Mouse (Mus musculus): Measurements from ENCODE around the gene Xbp1. TPM values are rescaled to one million over a fixed set of nuclear protein-coding genes. Genes with fewer than 3 reads are reported as not detected.
"Not testable (repeated sequence)": the region's sequence is repeated elsewhere in the genome, so short reads cannot be mapped to it uniquely, and the experiment has no call there.

Gene Xbp1
- polyA plus RNA-seq, 1 experiment from 2014 or later: 222 TPM

GRCm38 (mm10) chr11:5540331-5540730 is 19.9 kb downstream of the Xbp1 start:
- no peak overlapping the region for H3K9ac ChIP-seq (ENCODE audit: low read depth, low read length)
- H3K36me3 ChIP-seq (ENCODE audit: control insufficient read depth, insufficient read depth, low read length): 0 out of 2 replicates have a peak, but pooled peaks cover 4% of the 10 kb centered on the region
- peaks cover 19% of the 10 kb centered on the region for H3K4me1 ChIP-seq (ENCODE audit: control insufficient read depth, insufficient read depth, low read length)
- H3K27me3 ChIP-seq (replicated peaks; ENCODE audit: control insufficient read depth, insufficient read depth, low read length): no peaks in the 10 kb centered on the region
- H3K4me3 ChIP-seq (ENCODE audit: low read length): peak overlapping the region; percentile 97; the same call in 1 of the 2 replicates
- H3K27ac ChIP-seq (ENCODE audit: low read length): no peak overlapping the region
- 42% methylated on average over 4 of the region's 4 CpGs for WGBS
- H3K4me2 ChIP-seq (ENCODE audit: low read depth, low read length): peak overlapping the region; percentile 61
- H3K9me3 ChIP-seq (ENCODE audit: control insufficient read depth, low read length): no peaks in the 10 kb centered on the region
- ATAC-seq: no peak

- Histone ChIP-seq H3K9ac (ENCODE audit: low read depth, low read length) (peak overlapping the region; percentile 93), H3K4me1 (ENCODE audit: control insufficient read depth, insufficient read depth, low read length) (peaks cover 19% of the 10 kb centered on the region), H3K4me2 (ENCODE audit: low read depth, low read length) (peak overlapping the region; percentile 61), H3K27ac (ENCODE audit: low read length) (peak overlapping the region; percentile 77), H3K4me3 (ENCODE audit: low read length) (peak overlapping the region; percentile 97), H3K27me3 (replicated peaks; ENCODE audit: control insufficient read depth, insufficient read depth, low read length) (no peaks in the 10 kb centered on the region), H3K9me3 (ENCODE audit: control insufficient read depth, low read length) (no peaks in the 10 kb centered on the region), H3K36me3 (ENCODE audit: control insufficient read depth, insufficient read depth, low read length) (0 out of 2 replicates have a peak, but pooled peaks cover 1% of the 10 kb centered on the region)
- WGBS: under 1% methylated on average over 28 of the region's 28 CpGs
- ATAC-seq: no peak
Measured at GRCm38 (mm10) chr11:5541230-5541798, 20.9 kb downstream of the Xbp1 start.

GRCm38 (mm10) chr11:5541799-5542481 is 21.5 kb downstream of the Xbp1 start, which contains the start of gene Ccdc117:
TSS of gene Ccdc117 (minus strand) at chr11:5542187.
- ATAC-seq: peak; percentile 100
- Histone ChIP-seq H3K36me3 (ENCODE audit: control insufficient read depth, insufficient read depth, low read length) (no peaks in the 10 kb centered on the region), H3K9me3 (ENCODE audit: control insufficient read depth, low read length) (no peaks in the 10 kb centered on the region), H3K4me2 (ENCODE audit: low read depth, low read length) (peak within 1 kb of the TSS; percentile 61), H3K4me3 (ENCODE audit: low read length) (peak within 1 kb of the TSS; percentile 97), H3K4me1 (ENCODE audit: control insufficient read depth, insufficient read depth, low read length) (peaks cover 19% of the 10 kb centered on the region), H3K27me3 (replicated peaks; ENCODE audit: control insufficient read depth, insufficient read depth, low read length) (no peaks in the 10 kb centered on the region), H3K9ac (ENCODE audit: low read depth, low read length) (peak within 1 kb of the TSS; percentile 93), H3K27ac (ENCODE audit: low read length) (peak within 1 kb of the TSS; percentile 77)
- WGBS: under 1% methylated on average over 64 of the region's 65 CpGs

DNA sequence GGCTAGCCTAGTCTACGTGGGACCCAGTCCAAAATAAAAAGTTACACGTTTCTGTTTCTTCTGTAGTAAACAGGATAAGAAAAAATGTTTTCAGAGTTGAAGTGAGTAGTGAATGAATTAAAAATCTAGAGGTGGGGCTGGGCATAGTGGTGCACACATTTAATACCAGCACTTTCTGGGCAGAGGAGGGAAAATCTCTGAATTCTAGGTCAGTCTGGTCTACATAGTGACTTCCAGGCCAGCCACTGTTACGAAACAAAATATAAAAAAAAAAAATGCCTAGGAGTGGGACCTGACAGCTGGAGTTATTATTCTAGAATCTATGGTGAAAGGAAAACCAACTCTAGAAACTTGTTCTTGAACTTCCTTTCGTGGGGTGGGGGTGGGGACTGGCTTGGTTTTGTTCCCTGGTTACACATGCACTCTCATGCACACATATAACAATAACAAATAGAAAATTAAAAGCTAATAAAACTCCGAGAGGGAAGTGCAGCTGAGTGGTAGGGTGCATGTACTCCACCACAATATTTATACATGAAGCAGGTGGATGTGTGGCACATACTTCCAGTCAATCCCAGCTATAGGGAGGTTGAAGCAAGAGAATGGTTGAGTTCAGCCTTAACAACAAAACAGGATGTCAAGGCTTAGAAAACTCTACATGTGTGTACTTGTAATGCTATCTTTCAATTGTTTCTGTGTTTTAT is 22.2 kb downstream of the Xbp1 start:
- ATAC-seq: no peak

GRCm38 (mm10) chr11:5543281-5543680 is 22.8 kb downstream of the Xbp1 start:
- H3K4me2 ChIP-seq (ENCODE audit: low read depth, low read length): no peak overlapping the region
- H3K4me3 ChIP-seq (ENCODE audit: low read length): no peak overlapping the region
- ATAC-seq: no peak
- H3K27me3 ChIP-seq (replicated peaks; ENCODE audit: control insufficient read depth, insufficient read depth, low read length): no peaks in the 10 kb centered on the region
- WGBS: 84% methylated on average over 1 of the region's 1 CpGs
- H3K9me3 ChIP-seq (ENCODE audit: control insufficient read depth, low read length): no peaks in the 10 kb centered on the region
- H3K27ac ChIP-seq (ENCODE audit: low read length): no peak overlapping the region
- H3K9ac ChIP-seq (ENCODE audit: low read depth, low read length): no peak overlapping the region
- no peaks in the 10 kb centered on the region for H3K36me3 ChIP-seq (ENCODE audit: control insufficient read depth, insufficient read depth, low read length)
- H3K4me1 ChIP-seq (ENCODE audit: control insufficient read depth, insufficient read depth, low read length): peaks cover 19% of the 10 kb centered on the region

More for the DNA sequence above, 22.2 kb downstream of the Xbp1 start:
- H3K36me3 ChIP-seq (ENCODE audit: control insufficient read depth, insufficient read depth, low read length): no peaks in the 10 kb centered on the region
- H3K4me2 ChIP-seq (ENCODE audit: low read depth, low read length): peak overlapping the region; percentile 61
- peak overlapping the region; percentile 93; the same call in 1 of the 2 replicates for H3K9ac ChIP-seq (ENCODE audit: low read depth, low read length)
- H3K4me1 ChIP-seq (ENCODE audit: control insufficient read depth, insufficient read depth, low read length): peaks cover 19% of the 10 kb centered on the region
- no peak overlapping the region for H3K27ac ChIP-seq (ENCODE audit: low read length)
- H3K4me3 ChIP-seq (ENCODE audit: low read length): peak overlapping the region; percentile 97
- WGBS: 43% methylated on average over 5 of the region's 5 CpGs
- H3K27me3 ChIP-seq (replicated peaks; ENCODE audit: control insufficient read depth, insufficient read depth, low read length): no peaks in the 10 kb centered on the region
- H3K9me3 ChIP-seq (ENCODE audit: control insufficient read depth, low read length): no peaks in the 10 kb centered on the region

DNA sequence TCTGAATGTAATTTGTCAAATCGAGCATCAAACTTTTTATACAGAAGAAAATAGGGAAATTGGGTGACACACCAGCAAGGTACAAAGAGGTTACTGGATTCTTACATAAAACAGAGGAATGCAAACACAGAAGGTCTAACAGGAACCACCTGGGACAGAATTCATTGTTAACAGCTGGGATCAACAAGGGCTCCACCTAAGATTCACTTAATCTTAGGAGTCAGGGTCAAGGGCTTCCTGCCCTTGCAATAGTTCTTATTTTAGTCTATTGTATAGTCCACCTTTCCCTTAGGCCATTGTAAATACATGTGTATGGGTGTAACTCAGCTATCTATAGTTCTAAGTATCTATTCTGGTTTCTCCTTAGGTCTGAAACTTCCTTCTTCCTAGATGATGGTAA is 24.2 kb downstream of the Xbp1 start:
- H3K27ac ChIP-seq (ENCODE audit: low read length); H3K9ac ChIP-seq (ENCODE audit: low read depth, low read length); H3K27me3 ChIP-seq (replicated peaks; ENCODE audit: control insufficient read depth, insufficient read depth, low read length); H3K9me3 ChIP-seq (ENCODE audit: control insufficient read depth, low read length); H3K36me3 ChIP-seq (ENCODE audit: control insufficient read depth, insufficient read depth, low read length); H3K4me2 ChIP-seq (ENCODE audit: low read depth, low read length); H3K4me1 ChIP-seq (ENCODE audit: control insufficient read depth, insufficient read depth, low read length); ATAC-seq; H3K4me3 ChIP-seq (ENCODE audit: low read length): not testable (repeated sequence)
- 76% methylated on average over 1 of the region's 1 CpGs for WGBS

GRCm38 (mm10) chr11:5545457-5545856 is 25.0 kb downstream of the Xbp1 start:
- no peak overlapping the region for H3K4me2 ChIP-seq (ENCODE audit: low read depth, low read length)
- ATAC-seq: no peak
- H3K9ac ChIP-seq (ENCODE audit: low read depth, low read length): no peak overlapping the region
- no peak overlapping the region for H3K4me3 ChIP-seq (ENCODE audit: low read length)
- H3K36me3 ChIP-seq (ENCODE audit: control insufficient read depth, insufficient read depth, low read length): no peaks in the 10 kb centered on the region
- WGBS: 77% methylated on average over 4 of the region's 4 CpGs
- H3K27me3 ChIP-seq (replicated peaks; ENCODE audit: control insufficient read depth, insufficient read depth, low read length): no peaks in the 10 kb centered on the region
- peaks cover 5% of the 10 kb centered on the region for H3K4me1 ChIP-seq (ENCODE audit: control insufficient read depth, insufficient read depth, low read length)
- H3K27ac ChIP-seq (ENCODE audit: low read length): no peak overlapping the region
- H3K9me3 ChIP-seq (ENCODE audit: control insufficient read depth, low read length): no peaks in the 10 kb centered on the region

DNA sequence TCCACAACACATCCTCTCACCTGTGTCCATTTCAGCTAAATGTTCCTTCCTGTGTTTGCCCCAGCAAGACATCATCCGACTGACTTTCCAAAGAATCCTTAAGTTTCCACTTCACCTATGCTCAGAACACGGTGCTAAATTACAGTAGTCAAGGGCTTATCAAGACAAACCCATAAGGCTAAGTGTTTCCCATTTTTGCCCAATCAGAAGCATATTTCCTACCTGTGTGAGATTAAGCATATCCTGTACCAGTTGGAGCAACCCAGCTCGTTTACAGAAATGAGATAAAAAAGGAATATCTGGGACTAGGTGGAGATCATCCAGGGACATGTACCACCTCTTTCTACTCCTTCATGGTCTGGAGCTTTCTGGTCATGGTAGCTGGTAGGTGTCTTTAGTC is 26.2 kb downstream of the Xbp1 start:
- Histone ChIP-seq H3K4me3 (ENCODE audit: low read length) (no peak overlapping the region), H3K4me1 (ENCODE audit: control insufficient read depth, insufficient read depth, low read length) (no peaks in the 10 kb centered on the region), H3K27ac (ENCODE audit: low read length) (no peak overlapping the region), H3K36me3 (ENCODE audit: control insufficient read depth, insufficient read depth, low read length) (no peaks in the 10 kb centered on the region), H3K27me3 (replicated peaks; ENCODE audit: control insufficient read depth, insufficient read depth, low read length) (no peaks in the 10 kb centered on the region), H3K4me2 (ENCODE audit: low read depth, low read length) (no peak overlapping the region), H3K9ac (ENCODE audit: low read depth, low read length) (no peak overlapping the region), H3K9me3 (ENCODE audit: control insufficient read depth, low read length) (no peaks in the 10 kb centered on the region)
- 84% methylated on average over 3 of the region's 3 CpGs for WGBS
- no peak for ATAC-seq

DNA sequence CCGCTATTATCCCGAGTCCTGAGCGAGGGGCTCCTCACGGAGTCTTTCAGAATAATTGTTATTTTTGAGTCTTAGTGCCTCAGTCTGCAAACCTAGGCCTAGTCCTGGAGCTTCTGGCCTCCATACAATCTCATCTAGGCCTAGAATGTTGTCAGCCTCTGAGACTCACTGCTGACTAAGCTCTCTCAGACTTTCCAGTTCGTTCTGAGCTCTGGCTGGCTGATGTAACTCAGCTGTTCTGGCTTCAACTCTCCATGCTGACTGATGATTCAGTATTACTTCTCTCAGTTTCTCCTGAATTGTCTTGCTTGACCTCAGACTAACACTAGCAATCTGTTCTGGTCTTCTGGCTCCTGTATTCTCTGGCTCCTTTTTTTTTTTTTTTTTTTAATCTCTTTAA is 31.0 kb downstream of the Xbp1 start:
- Histone ChIP-seq H3K4me3 (ENCODE audit: low read length) (no peak overlapping the region), H3K27ac (ENCODE audit: low read length) (no peak overlapping the region)
- ATAC-seq: no peak

More for the DNA sequence above, 31.0 kb downstream of the Xbp1 start:
- Histone ChIP-seq H3K9me3 (ENCODE audit: control insufficient read depth, low read length) (no peaks in the 10 kb centered on the region), H3K4me2 (ENCODE audit: low read depth, low read length) (no peak overlapping the region), H3K36me3 (ENCODE audit: control insufficient read depth, insufficient read depth, low read length) (no peaks in the 10 kb centered on the region), H3K9ac (ENCODE audit: low read depth, low read length) (no peak overlapping the region), H3K4me1 (ENCODE audit: control insufficient read depth, insufficient read depth, low read length) (no peaks in the 10 kb centered on the region), H3K27me3 (replicated peaks; ENCODE audit: control insufficient read depth, insufficient read depth, low read length) (no peaks in the 10 kb centered on the region)
- 87% methylated on average over 5 of the region's 5 CpGs for WGBS
